Comparison of ENCODE assay signal across 8 mouse cellular contexts in the genomic region with DNA sequence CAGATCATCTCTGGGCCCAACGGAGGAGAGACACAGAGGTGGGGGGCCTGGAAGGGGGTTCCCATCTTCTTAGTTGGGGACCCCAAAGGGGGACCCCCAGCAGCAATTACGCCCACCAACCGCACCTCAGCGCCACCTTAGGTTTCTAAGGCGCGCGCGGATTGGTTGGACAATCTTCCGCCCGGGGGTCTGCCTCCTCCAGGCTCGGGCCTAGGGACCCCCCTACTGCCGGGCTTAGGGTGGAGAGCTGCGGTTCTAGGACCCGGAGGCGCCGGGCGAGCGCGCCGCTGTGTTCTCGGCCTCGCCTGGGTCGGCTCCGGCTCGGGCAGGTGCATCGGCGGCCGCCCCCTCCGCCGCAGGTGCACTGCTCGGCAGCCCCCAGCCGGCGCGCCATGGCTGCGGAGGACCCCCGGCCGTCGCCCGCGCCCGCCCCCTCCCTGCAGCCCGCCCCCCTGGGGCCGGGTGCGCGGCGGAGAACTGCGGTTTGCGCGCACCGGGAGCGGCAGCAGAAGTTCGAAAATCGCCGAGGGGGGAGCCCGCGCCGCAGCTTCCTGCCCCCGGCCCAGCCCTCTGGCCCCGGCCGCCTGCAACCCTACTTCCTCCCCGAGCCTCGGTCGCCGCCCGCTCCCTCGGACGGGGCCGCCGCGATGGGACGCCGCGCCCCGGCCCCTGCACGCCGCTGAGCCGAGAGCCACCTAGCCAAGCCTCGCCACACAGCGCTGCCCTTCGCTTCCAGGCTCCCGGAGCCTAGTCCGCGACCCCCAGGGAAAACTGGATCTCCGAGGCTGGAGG. TPM values are rescaled to one million over a fixed set of nuclear protein-coding genes. Genes with fewer than 3 reads are reported as not detected.
A peak's percentile ranks its signal among the peaks of the same experiment; 100 is the strongest.
DNase-seq lines count a peak whose midpoint lies in the region; ATAC-seq and TF ChIP-seq lines count a peak whose summit lies in the region.

Gene Fmnl1, plus strand, starts transcription at position 614 of the 792 bp plus-strand sequence.

- DNase-seq in gastrocnemius, postnatal 25 days: peak; percentile 59
- DNase-seq in gastrocnemius, postnatal 4 days (ENCODE audit: low spot score in 2 of 2): no peak
- DNase-seq in adrenal gland, postnatal 36 days: peak; percentile 58 to 71
- peak; percentile 37 to 77 for DNase-seq in heart, adult 18-20 months
- DNase-seq in naive thymus-derived CD4-positive, alpha-beta T cell, adult 2 months (ENCODE audit: low read depth): peak; percentile 69
- peak; percentile 89 for DNase-seq in thymus, postnatal 25 days

- no peak within 1 kb of the TSS for H3K27ac ChIP-seq in intestine, postnatal 0 days (ENCODE audit: low read depth, low read length)
- H3K27ac ChIP-seq in liver, embryonic 12.5 days: 0 out of 2 replicates have a peak within 1 kb of the TSS, but pooled peaks have one; percentile 11

- peak within 1 kb of the TSS; percentile 56 for H3K4me3 ChIP-seq in intestine, postnatal 0 days (ENCODE audit: low read depth, low read length)
- peak within 1 kb of the TSS; percentile 59 for H3K4me3 ChIP-seq in liver, embryonic 12.5 days

- H3K4me1 ChIP-seq in intestine, postnatal 0 days (replicated peaks; ENCODE audit: control insufficient read depth, insufficient read depth, low read length): peaks cover 5% of the 10 kb centered on the region; the same call in 1 of the 2 replicates
- H3K4me1 ChIP-seq in liver, embryonic 12.5 days: peaks cover 51% of the 10 kb centered on the region

- peak within 1 kb of the TSS; percentile 42; the same call in 1 of the 2 replicates for H3K9ac ChIP-seq in intestine, postnatal 0 days (ENCODE audit: low read depth, low read length)
- peak within 1 kb of the TSS; percentile 53 for H3K9ac ChIP-seq in liver, embryonic 12.5 days

- ATAC-seq in intestine, postnatal 0 days: peak; percentile 42; the same call in 1 of the 2 replicates
- ATAC-seq in liver, embryonic 12.5 days: no peak

- peaks cover 27% of the 10 kb centered on the region for H3K27me3 ChIP-seq in intestine, postnatal 0 days (replicated peaks; ENCODE audit: control insufficient read depth, insufficient read depth, low read length)
- peaks cover 52% of the 10 kb centered on the region for H3K27me3 ChIP-seq in liver, embryonic 12.5 days (replicated peaks)

- 1% methylated on average over 62 of the region's 84 CpGs for whole genome bisulfite sequencing in intestine, postnatal 0 days
- WGBS in liver, embryonic 12.5 days (ENCODE audit: insufficient replicate concordance): under 1% methylated on average over 56 of the region's 84 CpGs

- H3K4me2 ChIP-seq in intestine, postnatal 0 days (replicated peaks; ENCODE audit: low read depth): peak within 1 kb of the TSS; percentile 96
- peak within 1 kb of the TSS; percentile 80 for H3K4me2 ChIP-seq in liver, embryonic 12.5 days

- no peak for TF ChIP-seq CTCF in intestine, postnatal 0 days (IDR thresholded peaks at IDR 0.05; ENCODE audit: low read depth)

- no peaks in the 10 kb centered on the region for H3K9me3 ChIP-seq in intestine, postnatal 0 days (ENCODE audit: control insufficient read depth)
- H3K9me3 ChIP-seq in liver, embryonic 12.5 days (replicated peaks): 0 out of 2 replicates have a peak, but pooled peaks cover 5% of the 10 kb centered on the region

- H3K36me3 ChIP-seq in intestine, postnatal 0 days (ENCODE audit: control insufficient read depth, insufficient read depth): no peaks in the 10 kb centered on the region
- no peaks in the 10 kb centered on the region for H3K36me3 ChIP-seq in liver, embryonic 12.5 days

RNA-seq across cellular contexts. Expression of gene Fmnl1, which starts in this region (rescaled TPM):
- 1 to 10 TPM; 4.7 to 4.9 TPM for total RNA-seq in gastrocnemius, postnatal 25 days (2021)
- 1 to 10 TPM; 8.1 to 8.2 TPM for total RNA-seq in gastrocnemius, postnatal 4 days (2021)
- 10 to 100 TPM; 16.4 to 17.3 TPM for total RNA-seq in adrenal gland, postnatal 36 days (2021)
- total RNA-seq in heart, adult 18-20 months (2021): 10 to 100 TPM; 18.1 to 20.2 TPM
- polyA plus RNA-seq in intestine, postnatal 0 days (2015; fragmentation: Nextera tagmentation; extraction: Ambion mirVana): 0.80 and 1.0 TPM in 2 replicates
- 5.2 and 5.7 TPM in 2 replicates for polyA plus RNA-seq in liver, embryonic 12.5 days (2016; fragmentation: Nextera tagmentation; extraction: Ambion mirVana)

Comparison
In these comparisons a context has a peak if more than half of its experiments do, and no peak if none do; other contexts are left out.
1. DNase-seq: peak in gastrocnemius, postnatal 25 days (single experiment), adrenal gland, postnatal 36 days (2 of 2), heart, adult 18-20 months (2 of 2), naive thymus-derived CD4-positive, alpha-beta T cell, adult 2 months (single experiment) and thymus, postnatal 25 days (single experiment); none in gastrocnemius, postnatal 4 days (0 of 2).